Mouse (Mus musculus) stomach, postnatal 0 days (tissue): ENCODE data around the gene Ehd4.
A peak's percentile ranks its signal among the peaks of the same experiment; 100 is the strongest.

Experiments
- CTCF ChIP-seq: IDR thresholded peaks from 2 replicates; pipeline ENCODE4 v1.5.1; 2016; ENCODE audit warnings: antibody characterized with exemption, low read depth, mild to moderate bottlenecking, moderate library complexity
- EP300 ChIP-seq: optimal IDR thresholded peaks from 2 replicates; pipeline ENCODE3; 2016; ENCODE audit warnings: antibody characterized with exemption

GRCm38 (mm10) chr2:120064639-120065038 is 89.8 kb downstream of the Ehd4 start:
- TF ChIP-seq EP300 (no peak), CTCF (peak; percentile 52)
